Mouse (Mus musculus) lung, embryonic 15.5 days (tissue): ENCODE data around the gene Adamts12. TPM values are rescaled to one million over a fixed set of nuclear protein-coding genes. Genes with fewer than 3 reads are reported as not detected.

ENCODE experiments used
- ATAC-seq: fragments of 200-750 bp; cut with Nextera tagmentation; 2 replicates; pipeline ENCODE4 v1.8.0; 2017; ENCODE audit warnings: moderate number of reproducible peaks, borderline replicate concordance; ENCODE audit not compliant: low FRiP score, low TSS enrichment; ENCODE audit errors: extremely low read depth
- H3K27ac ChIP-seq: fragments of 300-500 bp; sonication (generic); 2 replicates; pipeline ENCODE4 v1.5.1; 2015; ENCODE audit warnings: moderate library complexity, mild to moderate bottlenecking, inconsistent platforms
- H3K27me3 ChIP-seq: fragments of 300-500 bp; sonication (generic); 2 replicates; pipeline ENCODE4 v1.6.1; 2015; ENCODE audit warnings: inconsistent platforms
- H3K36me3 ChIP-seq: fragments of 300-500 bp; sonication (generic); 2 replicates; pipeline ENCODE4 v1.6.1; 2015; ENCODE audit warnings: inconsistent platforms
- H3K4me1 ChIP-seq: fragments of 300-500 bp; sonication (generic); 2 replicates; pipeline ENCODE4 v1.6.1; 2015; ENCODE audit warnings: inconsistent platforms
- H3K4me2 ChIP-seq: fragments of 300-500 bp; sonication (generic); 2 replicates; pipeline ENCODE4 v1.6.1; 2015; ENCODE audit warnings: inconsistent platforms, mild to moderate bottlenecking, moderate library complexity
- H3K4me3 ChIP-seq: fragments of 300-500 bp; sonication (generic); 2 replicates; pipeline ENCODE4 v1.5.1; 2015; ENCODE audit warnings: mild to moderate bottlenecking, inconsistent platforms
- H3K9ac ChIP-seq: fragments of 300-500 bp; sonication (generic); 2 replicates; pipeline ENCODE4 v1.6.1; 2015; ENCODE audit warnings: inconsistent platforms
- H3K9me3 ChIP-seq: fragments of 300-500 bp; sonication (generic); 2 replicates; pipeline ENCODE4 v1.6.1; 2016; ENCODE audit warnings: inconsistent platforms
- WGBS: fragments of 180-500 bp; shearing (Covaris S2); methylation state at CpG from one replicate; pipeline ENCODE4 v1.1.7; 2015; 5-methylcytosine and 5-hydroxymethylcytosine counted together
- polyA plus RNA-seq: library from polyadenylated mRNA; unstranded; fragments of >200 nt; fragmentation: Nextera tagmentation; extraction: Ambion mirVana; gene quantifications from 2 replicates; pipeline ENCODE4 v1.2.1, GENCODE M21; 2015

The Adamts12 gene
- polyA plus RNA-seq, 1 experiment from 2014 or later: 4.1 TPM

- Histone ChIP-seq H3K36me3 (no peaks in the 10 kb centered on the region), H3K4me3 (no peak overlapping the region), H3K27me3 (no peaks in the 10 kb centered on the region), H3K4me1 (peaks cover 6% of the 10 kb centered on the region; the same call in 1 of the 2 replicates), H3K9me3 (no peaks in the 10 kb centered on the region), H3K4me2 (no peak overlapping the region), H3K9ac (no peak overlapping the region), H3K27ac (0 out of 2 replicates have a peak overlapping the region, but pooled peaks have one; percentile 33)
- ATAC-seq: no peak
- WGBS: 24% methylated on average over 9 of the region's 9 CpGs
Observed at GRCm38 (mm10) chr15:11084241-11084992, 19.8 kb downstream of the Adamts12 start.

- H3K4me3 ChIP-seq: no peak overlapping the region
- H3K27me3 ChIP-seq: no peaks in the 10 kb centered on the region
- no peak overlapping the region for H3K27ac ChIP-seq
- H3K36me3 ChIP-seq: no peaks in the 10 kb centered on the region
- no peaks in the 10 kb centered on the region for H3K9me3 ChIP-seq
- ATAC-seq: no peak
- H3K9ac ChIP-seq: no peak overlapping the region
- peaks cover 6% of the 10 kb centered on the region; the same call in 1 of the 2 replicates for H3K4me1 ChIP-seq
- no peak overlapping the region for H3K4me2 ChIP-seq
- 30% methylated on average over 1 of the region's 1 CpGs for WGBS
Observed at GRCm38 (mm10) chr15:11084993-11085365, 20.4 kb downstream of the Adamts12 start.

- Histone ChIP-seq H3K4me3 (no peak overlapping the region), H3K4me2 (no peak overlapping the region), H3K9me3 (no peaks in the 10 kb centered on the region), H3K36me3 (no peaks in the 10 kb centered on the region), H3K27me3 (no peaks in the 10 kb centered on the region), H3K9ac (no peak overlapping the region), H3K27ac (no peak overlapping the region), H3K4me1 (peaks cover 2% of the 10 kb centered on the region; the same call in 1 of the 2 replicates)
- no peak for ATAC-seq
- WGBS: 80% methylated on average over 3 of the region's 3 CpGs
Observed at GRCm38 (mm10) chr15:11089494-11089893, 24.9 kb downstream of the Adamts12 start.

- H3K27me3 ChIP-seq: no peaks in the 10 kb centered on the region
- H3K27ac ChIP-seq: no peak overlapping the region
- H3K36me3 ChIP-seq: no peaks in the 10 kb centered on the region
- no peaks in the 10 kb centered on the region for H3K9me3 ChIP-seq
- no peak for ATAC-seq
- H3K4me1 ChIP-seq: no peaks in the 10 kb centered on the region
- H3K4me3 ChIP-seq: no peak overlapping the region
- WGBS: 30% methylated on average over 3 of the region's 3 CpGs
- H3K9ac ChIP-seq: no peak overlapping the region
- H3K4me2 ChIP-seq: no peak overlapping the region
Observed at GRCm38 (mm10) chr15:11095566-11095965, 31.0 kb downstream of the Adamts12 start.

GRCm38 (mm10) chr15:11097967-11098702 is 33.5 kb downstream of the Adamts12 start:
- Histone ChIP-seq H3K4me3 (no peak overlapping the region), H3K9ac (no peak overlapping the region), H3K36me3 (no peaks in the 10 kb centered on the region), H3K4me1 (no peaks in the 10 kb centered on the region), H3K27ac (no peak overlapping the region), H3K9me3 (no peaks in the 10 kb centered on the region), H3K27me3 (no peaks in the 10 kb centered on the region), H3K4me2 (no peak overlapping the region)
- no peak for ATAC-seq
- 57% methylated on average over 4 of the region's 4 CpGs for WGBS

GRCm38 (mm10) chr15:11098940-11099339 is 34.4 kb downstream of the Adamts12 start:
- no peak overlapping the region for H3K9ac ChIP-seq
- WGBS: 67% methylated on average over 7 of the region's 7 CpGs
- H3K36me3 ChIP-seq: no peaks in the 10 kb centered on the region
- H3K4me2 ChIP-seq: no peak overlapping the region
- ATAC-seq: no peak
- no peaks in the 10 kb centered on the region for H3K27me3 ChIP-seq
- H3K9me3 ChIP-seq: no peaks in the 10 kb centered on the region
- H3K4me1 ChIP-seq: no peaks in the 10 kb centered on the region
- no peak overlapping the region for H3K27ac ChIP-seq
- no peak overlapping the region for H3K4me3 ChIP-seq

- WGBS: 68% methylated on average over 4 of the region's 4 CpGs
Observed at GRCm38 (mm10) chr15:11100917-11101316, 36.3 kb downstream of the Adamts12 start.

GRCm38 (mm10) chr15:11105101-11105500 is 40.5 kb downstream of the Adamts12 start:
- Histone ChIP-seq H3K9me3 (no peaks in the 10 kb centered on the region), H3K27ac (no peak overlapping the region), H3K9ac (no peak overlapping the region), H3K4me3 (no peak overlapping the region), H3K27me3 (no peaks in the 10 kb centered on the region), H3K36me3 (no peaks in the 10 kb centered on the region), H3K4me1 (no peaks in the 10 kb centered on the region), H3K4me2 (no peak overlapping the region)
- 70% methylated on average over 2 of the region's 2 CpGs for WGBS
- no peak for ATAC-seq

More at GRCm38 (mm10) chr15:11100917-11101316, 36.3 kb downstream of the Adamts12 start:
- H3K9me3 ChIP-seq: no peaks in the 10 kb centered on the region
- H3K4me2 ChIP-seq: no peak overlapping the region
- no peak for ATAC-seq
- no peaks in the 10 kb centered on the region for H3K36me3 ChIP-seq
- H3K27ac ChIP-seq: no peak overlapping the region
- H3K4me3 ChIP-seq: no peak overlapping the region
- H3K9ac ChIP-seq: no peak overlapping the region
- no peaks in the 10 kb centered on the region for H3K4me1 ChIP-seq
- H3K27me3 ChIP-seq: no peaks in the 10 kb centered on the region

- Histone ChIP-seq H3K36me3 (no peaks in the 10 kb centered on the region), H3K9ac (no peak overlapping the region), H3K27me3 (no peaks in the 10 kb centered on the region), H3K4me1 (no peaks in the 10 kb centered on the region), H3K27ac (no peak overlapping the region), H3K9me3 (no peaks in the 10 kb centered on the region), H3K4me2 (no peak overlapping the region), H3K4me3 (no peak overlapping the region)
- no peak for ATAC-seq
- WGBS: 73% methylated on average over 5 of the region's 5 CpGs
Observed at GRCm38 (mm10) chr15:11107376-11107775, 42.8 kb downstream of the Adamts12 start.

GRCm38 (mm10) chr15:11114631-11115197 is 50.1 kb downstream of the Adamts12 start:
- ATAC-seq: no peak
- Histone ChIP-seq H3K27me3 (no peaks in the 10 kb centered on the region), H3K9ac (no peak overlapping the region), H3K9me3 (no peaks in the 10 kb centered on the region), H3K4me3 (no peak overlapping the region), H3K4me2 (no peak overlapping the region), H3K36me3 (no peaks in the 10 kb centered on the region), H3K4me1 (peaks cover 11% of the 10 kb centered on the region; the same call in 1 of the 2 replicates), H3K27ac (no peak overlapping the region)
- 85% methylated on average over 8 of the region's 8 CpGs for WGBS

- H3K27ac ChIP-seq: no peak overlapping the region
- no peak overlapping the region for H3K4me3 ChIP-seq
- H3K36me3 ChIP-seq: no peaks in the 10 kb centered on the region
- 48% methylated on average over 2 of the region's 2 CpGs for WGBS
- no peak overlapping the region for H3K9ac ChIP-seq
- no peaks in the 10 kb centered on the region for H3K9me3 ChIP-seq
- H3K4me2 ChIP-seq: no peak overlapping the region
- peaks cover 11% of the 10 kb centered on the region; the same call in 1 of the 2 replicates for H3K4me1 ChIP-seq
- ATAC-seq: peak; percentile 64; the same call in 1 of the 2 replicates
- H3K27me3 ChIP-seq: no peaks in the 10 kb centered on the region
Observed at GRCm38 (mm10) chr15:11116303-11116702, 51.7 kb downstream of the Adamts12 start.

GRCm38 (mm10) chr15:11116853-11117252 is 52.3 kb downstream of the Adamts12 start:
- Histone ChIP-seq H3K36me3 (no peaks in the 10 kb centered on the region), H3K4me3 (no peak overlapping the region), H3K27ac (no peak overlapping the region), H3K9me3 (no peaks in the 10 kb centered on the region), H3K4me2 (no peak overlapping the region), H3K27me3 (no peaks in the 10 kb centered on the region), H3K4me1 (peaks cover 11% of the 10 kb centered on the region; the same call in 1 of the 2 replicates), H3K9ac (no peak overlapping the region)
- 67% methylated on average over 3 of the region's 3 CpGs for WGBS
- no peak for ATAC-seq
